Mouse (Mus musculus): ENCODE measurements around the gene Gtf3c5.

DNA sequence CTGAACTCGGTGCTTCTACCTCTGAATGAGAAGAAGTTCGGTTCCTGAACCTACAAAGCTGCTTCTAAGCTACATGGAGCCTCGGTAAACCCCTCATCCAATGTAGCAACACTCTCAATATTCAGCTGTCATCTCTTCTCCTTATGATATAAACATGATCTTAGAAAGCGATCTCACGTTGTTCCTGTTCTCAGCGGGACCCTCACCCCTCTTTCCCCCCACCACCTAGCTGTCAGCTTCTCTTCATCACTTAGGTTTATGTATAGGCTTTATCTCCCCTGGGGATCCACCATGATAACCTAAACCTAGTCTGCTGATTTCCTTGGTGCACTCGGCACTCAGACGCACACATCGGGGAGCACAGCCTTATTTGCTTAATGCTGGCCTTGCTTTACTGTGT is at the start of gene Gtf3c5:
- TF ChIP-seq CTCF (IDR thresholded peaks at IDR 0.05; ENCODE audit: extremely low read depth, insufficient read depth, low read length) (no peak), POLR2A (IDR thresholded peaks at IDR 0.05; ENCODE audit: extremely low read depth, insufficient read depth, low read length) (no peak)
